Mouse (Mus musculus): ENCODE results near the gene Slc22a20. TPM values are rescaled to one million over a fixed set of nuclear protein-coding genes. Genes with fewer than 3 reads are reported as not detected.

Slc22a20 gene
- polyA plus RNA-seq (2012; rRNA removed; ENCODE audit: low replicate concordance): not detected in 2 replicates

GRCm38 (mm10) chr19:5986043-5986442, at the start of gene Slc22a20:
Gene Slc22a20, minus strand, starts transcription at chr19:5986143.

GRCm38 (mm10) chr19:6015511-6016315, 29.8 kb upstream of the Slc22a20 start, which contains the start of gene Capn1:
Gene Capn1, minus strand, starts transcription at chr19:6015897.

GRCm38 (mm10) chr19:5963883-5964562, 21.9 kb downstream of the Slc22a20 start, which contains the start of gene Pola2:
Gene Pola2, minus strand, starts transcription at chr19:5964202.

GRCm38 (mm10) chr19:5924713-5925093, 61.2 kb downstream of the Slc22a20 start, which contains the start of gene Cdc42ep2:
Gene Cdc42ep2, minus strand, starts transcription at chr19:5924816.

Other genes with a start within 250 kb of the Slc22a20 start
- gene Ltbp3, start 245.2 kb downstream of the Slc22a20 start, polyA plus RNA-seq (2012; rRNA removed; ENCODE audit: low replicate concordance): 222 and 329 TPM in 2 replicates
- 105 and 131 TPM in 2 replicates for gene Scyl1, start 214.7 kb downstream of the Slc22a20 start, polyA plus RNA-seq (2012; rRNA removed; ENCODE audit: low replicate concordance)
- 32.4 and 48.8 TPM in 2 replicates for gene Frmd8, start 110.9 kb downstream of the Slc22a20 start, polyA plus RNA-seq (2012; rRNA removed; ENCODE audit: low replicate concordance)
- gene Slc25a45, start 108.3 kb downstream of the Slc22a20 start, polyA plus RNA-seq (2012; rRNA removed; ENCODE audit: low replicate concordance): 37.0 and 41.5 TPM in 2 replicates
- 0.32 and 0.38 TPM in 2 replicates for gene Tigd3, start 92.0 kb downstream of the Slc22a20 start, polyA plus RNA-seq (2012; rRNA removed; ENCODE audit: low replicate concordance)
- 74.6 and 123 TPM in 2 replicates for gene Dpf2, start 73.1 kb downstream of the Slc22a20 start, polyA plus RNA-seq (2012; rRNA removed; ENCODE audit: low replicate concordance)
- 13.5 and 26.4 TPM in 2 replicates for gene Cdc42ep2, start 61.3 kb downstream of the Slc22a20 start, polyA plus RNA-seq (2012; rRNA removed; ENCODE audit: low replicate concordance)
- 40.1 and 53.8 TPM in 2 replicates for gene Pola2, start 21.9 kb downstream of the Slc22a20 start, polyA plus RNA-seq (2012; rRNA removed; ENCODE audit: low replicate concordance)
- gene Capn1, start 29.8 kb upstream of the Slc22a20 start, polyA plus RNA-seq (2012; rRNA removed; ENCODE audit: low replicate concordance): 64.2 and 65.9 TPM in 2 replicates
- 54.9 and 85.1 TPM in 2 replicates for gene Syvn1, start 60.4 kb upstream of the Slc22a20 start, polyA plus RNA-seq (2012; rRNA removed; ENCODE audit: low replicate concordance)
- 14.1 and 24.4 TPM in 2 replicates for gene Mrpl49, start 71.6 kb upstream of the Slc22a20 start, polyA plus RNA-seq (2012; rRNA removed; ENCODE audit: low replicate concordance)
- gene Fau, start 71.7 kb upstream of the Slc22a20 start, polyA plus RNA-seq (2012; rRNA removed; ENCODE audit: low replicate concordance): 1,145 and 2,495 TPM in 2 replicates
- 40.9 and 104 TPM in 2 replicates for gene Znhit2, start 75.0 kb upstream of the Slc22a20 start, polyA plus RNA-seq (2012; rRNA removed; ENCODE audit: low replicate concordance)
- gene Tm7sf2, start 82.2 kb upstream of the Slc22a20 start, polyA plus RNA-seq (2012; rRNA removed; ENCODE audit: low replicate concordance): 37.7 and 55.5 TPM in 2 replicates
- gene Vps51, start 91.1 kb upstream of the Slc22a20 start, polyA plus RNA-seq (2012; rRNA removed; ENCODE audit: low replicate concordance): 71.5 and 79.3 TPM in 2 replicates
- 0.68 TPM in 1 of 2 replicates, not detected in the other for gene Tmem262, start 93.9 kb upstream of the Slc22a20 start, polyA plus RNA-seq (2012; rRNA removed; ENCODE audit: low replicate concordance)
- gene Gm28374, start 96.1 kb upstream of the Slc22a20 start, polyA plus RNA-seq (2012; rRNA removed; ENCODE audit: low replicate concordance): 0.51 TPM in 1 of 2 replicates, not detected in the other
- 101 and 107 TPM in 2 replicates for gene Zfpl1, start 98.8 kb upstream of the Slc22a20 start, polyA plus RNA-seq (2012; rRNA removed; ENCODE audit: low replicate concordance)
- 0.92 and 0.93 TPM in 2 replicates for gene Cdca5, start 98.8 kb upstream of the Slc22a20 start, polyA plus RNA-seq (2012; rRNA removed; ENCODE audit: low replicate concordance)
- gene AC131692.1, start 108.3 kb upstream of the Slc22a20 start, polyA plus RNA-seq (2012; rRNA removed; ENCODE audit: low replicate concordance): not detected in 2 replicates
- gene Naaladl1, start 119.6 kb upstream of the Slc22a20 start, polyA plus RNA-seq (2012; rRNA removed; ENCODE audit: low replicate concordance): 0.19 and 0.37 TPM in 2 replicates
- 22.6 and 60.4 TPM in 2 replicates for gene Sac3d1, start 132.5 kb upstream of the Slc22a20 start, polyA plus RNA-seq (2012; rRNA removed; ENCODE audit: low replicate concordance)
- 37.7 and 57.2 TPM in 2 replicates for gene Snx15, start 142.2 kb upstream of the Slc22a20 start, polyA plus RNA-seq (2012; rRNA removed; ENCODE audit: low replicate concordance)
- 7.9 and 11.2 TPM in 2 replicates for gene Batf2, start 154.8 kb upstream of the Slc22a20 start, polyA plus RNA-seq (2012; rRNA removed; ENCODE audit: low replicate concordance)
- 175 and 200 TPM in 2 replicates for gene Arl2, start 155.4 kb upstream of the Slc22a20 start, polyA plus RNA-seq (2012; rRNA removed; ENCODE audit: low replicate concordance)
- gene Majin, start 198.2 kb upstream of the Slc22a20 start, polyA plus RNA-seq (2012; rRNA removed; ENCODE audit: low replicate concordance): 0.11 TPM in 1 of 2 replicates, not detected in the other
- gene Gpha2, start 240.2 kb upstream of the Slc22a20 start, polyA plus RNA-seq (2012; rRNA removed; ENCODE audit: low replicate concordance): 0.78 and 1.8 TPM in 2 replicates
- gene Ppp2r5b, start 249.7 kb upstream of the Slc22a20 start, polyA plus RNA-seq (2012; rRNA removed; ENCODE audit: low replicate concordance): 76.3 and 129 TPM in 2 replicates

All from mammary gland, adult 2 months (tissue).